Mouse (Mus musculus) brain, embryonic 14.5 days (tissue): ENCODE measurements around the gene Ush2a.

ENCODE experiments used
- CTCF ChIP-seq: fragments of 200-500 bp; IDR thresholded peaks from 2 replicates; pipeline ENCODE4 v1.5.1; 2012; ENCODE audit warnings: inconsistent platforms, mild to moderate bottlenecking, moderate library complexity, borderline replicate concordance; ENCODE audit not compliant: insufficient read depth, insufficient read length; ENCODE audit errors: extremely low read depth
- POLR2A ChIP-seq: fragments of 200-500 bp; IDR thresholded peaks from 2 replicates; pipeline ENCODE4 v1.6.1; 2012; ENCODE audit warnings: mild to moderate bottlenecking, inconsistent platforms, borderline replicate concordance; ENCODE audit not compliant: poor library complexity, insufficient read depth, insufficient read length, severe bottlenecking; ENCODE audit errors: extremely low read depth

DNA sequence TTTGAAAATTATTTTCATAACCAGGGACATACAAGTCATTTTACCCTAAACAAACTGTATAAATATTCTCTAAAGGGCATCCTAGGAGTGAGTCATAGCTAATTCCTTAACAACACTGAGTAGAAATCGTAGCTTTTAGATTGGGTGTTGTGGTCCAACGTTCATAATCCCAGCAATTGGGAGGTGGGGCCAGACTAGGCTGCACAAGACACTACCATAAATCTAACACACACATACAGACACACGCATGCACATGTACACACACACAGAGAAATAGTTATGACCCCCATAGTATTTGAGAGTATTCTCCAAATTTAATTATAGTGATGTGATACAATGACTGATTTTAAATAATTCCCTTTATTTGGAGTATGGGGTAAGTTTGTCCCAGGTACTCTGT lies 125.5 kb downstream of the Ush2a start:
- no peak for TF ChIP-seq CTCF
- no peak for TF ChIP-seq POLR2A
